Mouse (Mus musculus) macrophage (primary cell): ENCODE measurements around the gene Hist1h2af. TPM values are rescaled to one million over a fixed set of nuclear protein-coding genes. Genes with fewer than 3 reads are reported as not detected.

Experiments used
- H3K27ac ChIP-seq: fragments of 350-480 bp; formaldehyde crosslinking; 2 replicates; pipeline ENCODE4 v1.9.0; 2021
- H3K36me3 ChIP-seq: fragments of 350-480 bp; formaldehyde crosslinking; 2 replicates; pipeline ENCODE4 v1.9.0; 2021; ENCODE audit errors: inconsistent target
- H3K4me3 ChIP-seq: fragments of 350-480 bp; formaldehyde crosslinking; 2 replicates; pipeline ENCODE4 v1.9.0; 2021; ENCODE audit errors: inconsistent target
- H3K79me2 ChIP-seq: fragments of 350-480 bp; formaldehyde crosslinking; 2 replicates; pipeline ENCODE4 v1.9.0; 2021; ENCODE audit errors: inconsistent target
- WGBS: methylation state at CpG from one replicate; pipeline ENCODE4 v1.1.7; 2026; ENCODE audit warnings: inconsistent platforms; ENCODE audit not compliant: missing documents; 5-methylcytosine and 5-hydroxymethylcytosine counted together
- polyA plus RNA-seq: library from polyadenylated mRNA; stranded (reverse); fragments of 250-400 nt; gene quantifications from 3 replicates; pipeline ENCODE4 v1.2.4, GENCODE M21; 2018; ENCODE audit warnings: inconsistent platforms

Hist1h2af gene
- polyA plus RNA-seq, 1 experiment from 2014 or later = not detected

GRCm38 (mm10) chr13:23502916-23503315 lies 30.8 kb upstream of the Hist1h2af start:
- H3K27ac ChIP-seq = no peak overlapping the region
- no peaks in the 10 kb centered on the region for H3K36me3 ChIP-seq
- no peaks in the 10 kb centered on the region for H3K79me2 ChIP-seq
- 83% methylated on average over 4 of the region's 4 CpGs for WGBS
- no peak overlapping the region for H3K4me3 ChIP-seq

- no peak overlapping the region for H3K4me3 ChIP-seq
- H3K36me3 ChIP-seq = no peaks in the 10 kb centered on the region
- no peak overlapping the region for H3K27ac ChIP-seq
- 21% methylated on average over 9 of the region's 9 CpGs for WGBS
- no peaks in the 10 kb centered on the region for H3K79me2 ChIP-seq
These were observed 29.9 kb upstream of the Hist1h2af start for GRCm38 (mm10) chr13:23503797-23504196.

- Histone ChIP-seq H3K4me3 (no peak overlapping the region), H3K79me2 (no peaks in the 10 kb centered on the region), H3K27ac (no peak overlapping the region), H3K36me3 (no peaks in the 10 kb centered on the region)
- WGBS = 67% methylated on average over 13 of the region's 14 CpGs
These were observed 27.9 kb upstream of the Hist1h2af start for GRCm38 (mm10) chr13:23505662-23506345.

GRCm38 (mm10) chr13:23506351-23506750 lies 27.4 kb upstream of the Hist1h2af start:
- Histone ChIP-seq H3K4me3 (no peak overlapping the region), H3K36me3 (no peaks in the 10 kb centered on the region), H3K27ac (no peak overlapping the region), H3K79me2 (no peaks in the 10 kb centered on the region)
- WGBS = 57% methylated on average over 13 of the region's 13 CpGs

- Histone ChIP-seq H3K79me2 (no peaks in the 10 kb centered on the region), H3K4me3 (no peak overlapping the region), H3K36me3 (no peaks in the 10 kb centered on the region), H3K27ac (no peak overlapping the region)
- WGBS = 83% methylated on average over 12 of the region's 14 CpGs
These were observed 26.7 kb upstream of the Hist1h2af start for GRCm38 (mm10) chr13:23506819-23507515.

- Histone ChIP-seq H3K79me2 (no peaks in the 10 kb centered on the region), H3K4me3 (no peak overlapping the region), H3K27ac (no peak overlapping the region), H3K36me3 (no peaks in the 10 kb centered on the region)
- 69% methylated on average over 1 of the region's 1 CpGs for WGBS
These were observed 23.6 kb upstream of the Hist1h2af start for GRCm38 (mm10) chr13:23510127-23510526.

- no peaks in the 10 kb centered on the region for H3K36me3 ChIP-seq
- 100% methylated on average over 1 of the region's 1 CpGs for WGBS
- no peaks in the 10 kb centered on the region for H3K79me2 ChIP-seq
- no peak overlapping the region for H3K4me3 ChIP-seq
- H3K27ac ChIP-seq = no peak overlapping the region
These were observed 20.2 kb upstream of the Hist1h2af start for GRCm38 (mm10) chr13:23513517-23513916.

GRCm38 (mm10) chr13:23515281-23515680 lies 18.4 kb upstream of the Hist1h2af start:
- 80% methylated on average over 5 of the region's 5 CpGs for WGBS

GRCm38 (mm10) chr13:23515826-23516620 lies 17.7 kb upstream of the Hist1h2af start:
- no peak overlapping the region for H3K27ac ChIP-seq
- H3K79me2 ChIP-seq = no peaks in the 10 kb centered on the region
- no peaks in the 10 kb centered on the region for H3K36me3 ChIP-seq
- H3K4me3 ChIP-seq = peak overlapping the region; percentile 50; the same call in 1 of the 2 replicates
- 81% methylated on average over 15 of the region's 15 CpGs for WGBS

More at GRCm38 (mm10) chr13:23515281-23515680, 18.4 kb upstream of the Hist1h2af start:
- H3K79me2 ChIP-seq = no peaks in the 10 kb centered on the region
- H3K27ac ChIP-seq = no peak overlapping the region
- no peak overlapping the region for H3K4me3 ChIP-seq
- no peaks in the 10 kb centered on the region for H3K36me3 ChIP-seq

- Histone ChIP-seq H3K4me3 (peak overlapping the region; percentile 50), H3K79me2 (no peaks in the 10 kb centered on the region), H3K36me3 (no peaks in the 10 kb centered on the region), H3K27ac (no peak overlapping the region)
- WGBS = under 1% methylated on average over 17 of the region's 19 CpGs
These were observed 16.7 kb upstream of the Hist1h2af start for GRCm38 (mm10) chr13:23516822-23517602.

- under 1% methylated on average over 27 of the region's 27 CpGs for WGBS
- Histone ChIP-seq H3K27ac (peak overlapping the region; percentile 41), H3K36me3 (no peaks in the 10 kb centered on the region), H3K4me3 (peak overlapping the region; percentile 50), H3K79me2 (no peaks in the 10 kb centered on the region)
These were observed 16.0 kb upstream of the Hist1h2af start for GRCm38 (mm10) chr13:23517603-23518294.

- WGBS = 0% methylated on average over 6 of the region's 6 CpGs
- H3K27ac ChIP-seq = peak overlapping the region; percentile 41
These were observed 15.5 kb upstream of the Hist1h2af start for GRCm38 (mm10) chr13:23518295-23518603.

GRCm38 (mm10) chr13:23518885-23519284 lies 14.8 kb upstream of the Hist1h2af start:
- peak overlapping the region; percentile 50 for H3K4me3 ChIP-seq
- H3K27ac ChIP-seq = peak overlapping the region; percentile 41
- 0% methylated on average over 6 of the region's 6 CpGs for WGBS

More at GRCm38 (mm10) chr13:23518295-23518603, 15.5 kb upstream of the Hist1h2af start:
- H3K36me3 ChIP-seq = no peaks in the 10 kb centered on the region
- no peaks in the 10 kb centered on the region for H3K79me2 ChIP-seq
- peak overlapping the region; percentile 50 for H3K4me3 ChIP-seq

GRCm38 (mm10) chr13:23519416-23519815 lies 14.3 kb upstream of the Hist1h2af start:
- no peaks in the 10 kb centered on the region for H3K79me2 ChIP-seq
- no peaks in the 10 kb centered on the region for H3K36me3 ChIP-seq
- H3K27ac ChIP-seq = no peak overlapping the region
- WGBS = 2% methylated on average over 9 of the region's 10 CpGs
- H3K4me3 ChIP-seq = peak overlapping the region; percentile 50

More at GRCm38 (mm10) chr13:23518885-23519284, 14.8 kb upstream of the Hist1h2af start:
- Histone ChIP-seq H3K36me3 (no peaks in the 10 kb centered on the region), H3K79me2 (no peaks in the 10 kb centered on the region)
